Comparison of ENCODE assay signal across 17 mouse cellular contexts in genomic region chr9:43445491-43445890, GRCm38 (mm10).
"Had no signal": no experiment of that assay in that cellular context is flagged by ENCODE, and none has a peak within 500 bp of the region (broad histone marks: within the 10 kb centered on the region; RNA-seq: fewer than 3 reads in every experiment).

No protein-coding gene starts in this region.

- H3K27me3 ChIP-seq: liver, embryonic 13.5 days; stomach, embryonic 15.5 days had no signal

- H3K36me3 ChIP-seq: kidney, embryonic 15.5 days; liver, embryonic 13.5 days; stomach, embryonic 15.5 days had no signal

- H3K4me2 ChIP-seq: kidney, embryonic 15.5 days; liver, embryonic 13.5 days; midbrain, embryonic 11.5 days; stomach, embryonic 15.5 days had no signal

- H3K9ac ChIP-seq: kidney, embryonic 15.5 days; liver, embryonic 13.5 days; stomach, embryonic 15.5 days had no signal

- H3K4me3 ChIP-seq: kidney, embryonic 15.5 days; left cerebral cortex, adult 2 months; liver, embryonic 13.5 days; stomach, embryonic 15.5 days had no signal

- H3K9me3 ChIP-seq: kidney, embryonic 15.5 days; liver, embryonic 13.5 days; stomach, embryonic 15.5 days had no signal

- DNase-seq: kidney, adult 11 months; kidney, adult 8-10 months; kidney, postnatal 10 days; kidney, postnatal 36 days; layer of hippocampus, adult 9-11 months; liver, embryonic 13.5 days; lung, adult 2 months; lung, postnatal 14 days; lung, postnatal 4 days; midbrain, embryonic 14.5 days; right cerebral cortex, postnatal 25 days; spleen, adult 18-20 months; thymus, postnatal 25 days had no signal

- H3K27ac ChIP-seq: kidney, embryonic 15.5 days; left cerebral cortex, adult 2 months; liver, embryonic 13.5 days; stomach, embryonic 15.5 days had no signal

- H3K4me1 ChIP-seq: kidney, embryonic 15.5 days; liver, embryonic 13.5 days; stomach, embryonic 15.5 days had no signal
